Mouse (Mus musculus) kidney, adult 2 months (tissue): ENCODE measurements around the gene Scarb1. TPM values are rescaled to one million over a fixed set of nuclear protein-coding genes. Genes with fewer than 3 reads are reported as not detected.
A peak's percentile ranks its signal among the peaks of the same experiment; 100 is the strongest.

Experiments
- DNase-seq: peaks from one replicate; pipeline ENCODE4 v3.0.0; 2021
- H3K27ac ChIP-seq: fragments of 200-500 bp; 2 replicates; pipeline ENCODE4 v1.5.1; 2012; ENCODE audit warnings: low read depth, low read length, control low read depth, inconsistent platforms; ENCODE audit not compliant: insufficient read depth
- H3K27me3 ChIP-seq: fragments of 200-500 bp; replicated peaks from 2 replicates; pipeline ENCODE4 v1.6.1; 2012; ENCODE audit warnings: mild to moderate bottlenecking, moderate library complexity, low read length, inconsistent platforms; ENCODE audit not compliant: control insufficient read depth, insufficient read depth
- H3K36me3 ChIP-seq: fragments of 200-500 bp; 2 replicates; pipeline ENCODE4 v1.6.1; 2012; ENCODE audit warnings: mild to moderate bottlenecking, moderate library complexity, low read length, inconsistent platforms; ENCODE audit not compliant: control insufficient read depth, insufficient read depth
- H3K4me1 ChIP-seq: fragments of 200-500 bp; 2 replicates; pipeline ENCODE4 v1.6.1; 2011; ENCODE audit warnings: low read length; ENCODE audit not compliant: control insufficient read depth, insufficient read depth
- H3K4me3 ChIP-seq: fragments of 200-500 bp; 2 replicates; pipeline ENCODE4 v1.5.1; 2011; ENCODE audit warnings: mild to moderate bottlenecking, low read depth, low read length, control low read depth; ENCODE audit not compliant: insufficient read depth
- CTCF ChIP-seq: fragments of 200-500 bp; conservative IDR thresholded peaks from 2 replicates; pipeline ENCODE4 v1.5.1; 2011; ENCODE audit warnings: low read depth, mild to moderate bottlenecking, control low read depth, low read length, moderate library complexity, mixed read lengths; ENCODE audit not compliant: insufficient read depth, insufficient read length
- POLR2A ChIP-seq: fragments of 200-500 bp; IDR thresholded peaks from one replicate; pipeline ENCODE4 v1.6.1; 2011; ENCODE audit warnings: low read depth, low read length, control low read depth
- WGBS: fragments of 180-500 bp; shearing (Covaris S2); methylation state at CpG from one replicate; pipeline ENCODE4 v1.1.7; 2018; 5-methylcytosine and 5-hydroxymethylcytosine counted together
- polyA plus RNA-seq: library from polyadenylated mRNA; depleted of rRNA; stranded (reverse); fragments of >200 nt; gene quantifications from 2 replicates; pipeline ENCODE4 v1.2.3, GENCODE M21; 2012

Scarb1 gene
- polyA plus RNA-seq, 1 experiment: 35.5 TPM

DNA sequence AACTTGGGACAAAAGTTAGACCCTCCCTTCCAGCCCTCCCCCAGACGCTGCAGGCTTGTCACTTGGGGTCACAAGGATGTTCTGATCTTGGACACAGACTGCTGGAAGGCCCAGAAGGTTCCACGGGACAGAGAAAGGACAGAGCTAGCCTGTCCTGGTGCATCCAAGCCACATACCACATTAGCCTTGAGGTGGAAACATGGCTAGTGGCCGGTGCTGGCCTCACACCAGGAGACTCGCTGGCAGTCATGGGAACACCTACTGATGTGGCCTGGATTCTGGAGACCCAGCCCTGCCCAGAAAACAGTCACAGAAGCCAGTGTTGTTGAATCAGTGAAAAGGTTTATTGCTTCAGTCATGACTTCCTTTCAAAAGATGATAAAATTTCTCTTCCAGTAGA is 64.1 kb downstream of the Scarb1 start:
- WGBS: 92% methylated on average over 4 of the region's 4 CpGs

GRCm38 (mm10) chr5:125275315-125275714 is 65.6 kb downstream of the Scarb1 start:
- Histone ChIP-seq H3K36me3 (no peaks in the 10 kb centered on the region), H3K4me3 (no peak overlapping the region), H3K4me1 (no peaks in the 10 kb centered on the region), H3K27me3 (no peaks in the 10 kb centered on the region), H3K27ac (no peak overlapping the region)
- TF ChIP-seq POLR2A (no peak), CTCF (no peak)
- DNase-seq: no peak
- 68% methylated on average over 8 of the region's 8 CpGs for WGBS

More for the DNA sequence above, 64.1 kb downstream of the Scarb1 start:
- no peak overlapping the region for H3K27ac ChIP-seq
- H3K4me3 ChIP-seq: no peak overlapping the region
- H3K4me1 ChIP-seq: no peaks in the 10 kb centered on the region
- no peaks in the 10 kb centered on the region for H3K36me3 ChIP-seq
- no peaks in the 10 kb centered on the region for H3K27me3 ChIP-seq
- no peak for DNase-seq
- TF ChIP-seq POLR2A (no peak), CTCF (no peak)

DNA sequence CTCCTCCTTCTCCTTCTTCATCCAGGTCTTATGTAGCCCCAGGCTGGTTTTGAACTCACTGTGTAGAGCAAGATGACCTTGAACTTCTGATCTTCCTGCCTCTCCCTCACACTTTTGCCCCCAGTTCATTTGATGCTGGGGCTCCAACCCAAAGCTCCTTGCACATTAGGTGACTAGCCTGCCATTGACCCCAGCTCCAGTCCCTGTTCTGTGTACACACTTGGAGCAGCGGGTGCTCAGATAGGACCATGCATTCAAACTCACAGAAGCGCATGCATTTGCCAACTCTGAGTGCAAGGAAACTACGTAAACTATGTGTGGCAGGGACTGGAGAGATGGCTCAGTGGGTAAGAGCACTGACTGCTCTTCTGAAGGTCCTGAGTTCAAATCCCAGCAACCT is 66.1 kb downstream of the Scarb1 start:
- TF ChIP-seq CTCF (no peak), POLR2A (no peak)
- WGBS: 92% methylated on average over 3 of the region's 3 CpGs
- DNase-seq: no peak
- no peak overlapping the region for H3K27ac ChIP-seq
- no peak overlapping the region for H3K4me3 ChIP-seq
- no peaks in the 10 kb centered on the region for H3K27me3 ChIP-seq
- H3K4me1 ChIP-seq: no peaks in the 10 kb centered on the region
- H3K36me3 ChIP-seq: no peaks in the 10 kb centered on the region

GRCm38 (mm10) chr5:125274182-125274581 is 66.7 kb downstream of the Scarb1 start:
- 74% methylated on average over 2 of the region's 2 CpGs for WGBS
- H3K27ac ChIP-seq: no peak overlapping the region
- H3K4me3 ChIP-seq: no peak overlapping the region

GRCm38 (mm10) chr5:125273666-125274109 is 67.2 kb downstream of the Scarb1 start:
- H3K4me3 ChIP-seq: no peak overlapping the region
- no peaks in the 10 kb centered on the region for H3K36me3 ChIP-seq
- TF ChIP-seq POLR2A (no peak), CTCF (peak; percentile 61)
- no peak overlapping the region for H3K27ac ChIP-seq
- no peaks in the 10 kb centered on the region for H3K27me3 ChIP-seq
- no peaks in the 10 kb centered on the region for H3K4me1 ChIP-seq
- 25% methylated on average over 8 of the region's 8 CpGs for WGBS
- DNase-seq: peak; percentile 51

More at GRCm38 (mm10) chr5:125274182-125274581, 66.7 kb downstream of the Scarb1 start:
- Histone ChIP-seq H3K36me3 (no peaks in the 10 kb centered on the region), H3K4me1 (no peaks in the 10 kb centered on the region), H3K27me3 (no peaks in the 10 kb centered on the region)
- no peak for DNase-seq
- no peak for TF ChIP-seq POLR2A
- TF ChIP-seq CTCF: no peak

- TF ChIP-seq CTCF: no peak
- no peak for TF ChIP-seq POLR2A
- WGBS: 73% methylated on average over 10 of the region's 10 CpGs
Measured at GRCm38 (mm10) chr5:125272231-125272988, 68.5 kb downstream of the Scarb1 start.

DNA sequence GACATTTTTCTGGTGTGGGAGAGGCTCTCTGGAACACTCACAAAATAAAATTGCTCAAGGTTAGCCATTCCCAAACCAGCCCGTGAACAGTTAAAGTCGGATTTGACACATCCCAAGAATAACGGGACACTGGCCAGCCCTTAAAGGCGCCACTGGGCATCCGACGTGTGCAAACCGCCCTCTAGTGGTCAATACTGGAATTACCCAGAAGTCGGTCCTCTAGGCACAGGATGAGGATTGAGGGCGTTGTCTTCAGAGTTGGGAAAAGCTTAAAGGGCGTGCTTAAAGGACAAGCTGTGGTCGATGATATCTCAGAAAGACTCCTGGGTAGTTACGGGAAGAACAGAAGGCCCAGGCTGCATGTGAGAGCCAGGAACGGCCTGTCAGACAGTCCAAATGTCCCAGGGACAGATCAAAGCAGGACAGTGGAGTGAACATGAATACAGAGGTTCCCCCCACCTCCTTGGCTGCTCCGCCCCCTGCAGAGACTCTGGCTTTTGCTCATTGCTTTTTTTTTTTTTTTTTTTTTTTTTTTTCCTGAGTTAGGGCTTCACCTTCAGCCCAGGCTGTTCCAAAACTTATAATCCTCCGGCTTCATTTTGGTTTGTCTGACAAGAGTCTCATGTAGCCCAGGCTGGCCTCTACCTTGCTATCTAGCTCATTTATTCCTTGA is 69.2 kb downstream of the Scarb1 start:
- TF ChIP-seq POLR2A: no peak
- TF ChIP-seq CTCF: peak; percentile 94
- H3K36me3 ChIP-seq: no peaks in the 10 kb centered on the region
- H3K27ac ChIP-seq: no peak overlapping the region
- no peaks in the 10 kb centered on the region for H3K27me3 ChIP-seq
- no peak overlapping the region for H3K4me3 ChIP-seq
- H3K4me1 ChIP-seq: no peaks in the 10 kb centered on the region
- peak; percentile 89 for DNase-seq
- WGBS: 11% methylated on average over 15 of the region's 15 CpGs

More at GRCm38 (mm10) chr5:125272231-125272988, 68.5 kb downstream of the Scarb1 start:
- no peaks in the 10 kb centered on the region for H3K27me3 ChIP-seq
- H3K4me3 ChIP-seq: no peak overlapping the region
- H3K36me3 ChIP-seq: no peaks in the 10 kb centered on the region
- no peaks in the 10 kb centered on the region for H3K4me1 ChIP-seq
- no peak for DNase-seq
- no peak overlapping the region for H3K27ac ChIP-seq
